Comparison of ENCODE assay signal across 19 mouse cellular contexts in the genomic region with DNA sequence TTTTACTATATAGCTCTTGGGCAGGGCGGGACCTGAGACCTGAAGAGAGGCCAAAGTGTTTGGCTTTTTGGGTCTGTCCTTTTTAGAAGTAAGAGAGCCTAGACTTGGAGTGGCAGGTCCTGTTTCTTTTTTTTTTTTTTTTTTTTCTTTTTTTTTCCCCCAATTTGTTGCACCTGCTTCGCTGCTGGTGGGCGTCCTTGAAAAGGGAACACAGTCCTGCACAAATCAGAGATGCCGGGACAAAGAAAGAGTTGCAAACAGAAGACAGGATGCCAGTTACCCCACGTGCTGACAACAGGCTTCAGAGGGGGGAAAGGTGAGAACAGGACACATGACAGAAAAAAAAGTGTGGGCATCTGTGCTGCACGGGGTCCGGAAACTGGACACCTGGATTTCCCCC. TPM values are rescaled to one million over a fixed set of nuclear protein-coding genes. Genes with fewer than 3 reads are reported as not detected.
DNase-seq lines count a peak whose midpoint lies in the region; ATAC-seq and TF ChIP-seq lines count a peak whose summit lies in the region.
"Had no signal": no experiment of that assay in that cellular context is flagged by ENCODE, and none has a peak within 500 bp of the region (broad histone marks: within the 10 kb centered on the region; RNA-seq: fewer than 3 reads in every experiment).

No protein-coding gene starts in this region.

- H3K36me3 ChIP-seq in heart, embryonic 11.5 days (ENCODE audit: control insufficient read depth, insufficient read depth, low read length): no peaks in the 10 kb centered on the region
- no peaks in the 10 kb centered on the region for H3K36me3 ChIP-seq in limb, embryonic 11.5 days (ENCODE audit: control insufficient read depth, insufficient read depth, low read length)
- no peaks in the 10 kb centered on the region for H3K36me3 ChIP-seq in limb, embryonic 10.5 days
- no peaks in the 10 kb centered on the region for H3K36me3 ChIP-seq in E14TG2a.4 (ENCODE audit: insufficient read depth, low read length)
- H3K36me3 ChIP-seq in embryonic facial prominence, embryonic 14.5 days (ENCODE audit: control insufficient read depth, insufficient read depth, low read length): no peaks in the 10 kb centered on the region
- H3K36me3 ChIP-seq: hindbrain, embryonic 12.5 days had no signal

- no peak for DNase-seq in heart, postnatal 4 days
- DNase-seq in limb, embryonic 11.5 days (ENCODE audit: low spot score): no peak
- DNase-seq in limb, embryonic 10.5 days (ENCODE audit: low spot score): no peak
- DNase-seq in embryonic facial prominence, embryonic 14.5 days (ENCODE audit: low spot score): no peak
- DNase-seq in cerebellum, postnatal 14 days: no peak
- no peak for DNase-seq in cerebellum, postnatal 10 days
- DNase-seq: adrenal gland, postnatal 10 days; cerebellum, adult 9-10 months; forebrain, postnatal 0 days; gastrocnemius, postnatal 14 days; kidney, adult 2 months; lung, postnatal 36 days had no signal

- H3K27me3 ChIP-seq in heart, embryonic 11.5 days (ENCODE audit: control insufficient read depth, insufficient read depth, low read length): peaks cover 64% of the 10 kb centered on the region
- peaks cover 40% of the 10 kb centered on the region for H3K27me3 ChIP-seq in limb, embryonic 11.5 days (ENCODE audit: control insufficient read depth, insufficient read depth, low read length)
- H3K27me3 ChIP-seq in limb, embryonic 10.5 days (ENCODE audit: low read depth, poor library complexity, severe bottlenecking): peaks cover 95% of the 10 kb centered on the region
- H3K27me3 ChIP-seq in E14TG2a.4 (ENCODE audit: insufficient read depth, low read length): peaks cover 76% of the 10 kb centered on the region
- H3K27me3 ChIP-seq in embryonic facial prominence, embryonic 14.5 days (replicated peaks; ENCODE audit: control insufficient read depth, insufficient read depth, low read length): peaks cover 72% of the 10 kb centered on the region

- no peaks in the 10 kb centered on the region for H3K9me3 ChIP-seq in heart, embryonic 11.5 days (replicated peaks; ENCODE audit: control insufficient read depth, low read length)
- H3K9me3 ChIP-seq in limb, embryonic 11.5 days (ENCODE audit: control insufficient read depth, low read length): no peaks in the 10 kb centered on the region
- no peaks in the 10 kb centered on the region for H3K9me3 ChIP-seq in limb, embryonic 10.5 days (replicated peaks)
- no peaks in the 10 kb centered on the region for H3K9me3 ChIP-seq in E14TG2a.4 (ENCODE audit: low read length)
- no peaks in the 10 kb centered on the region for H3K9me3 ChIP-seq in embryonic facial prominence, embryonic 14.5 days (ENCODE audit: control insufficient read depth, low read length)
- H3K9me3 ChIP-seq: hindbrain, embryonic 12.5 days had no signal

- H3K4me1 ChIP-seq in heart, embryonic 11.5 days (ENCODE audit: control insufficient read depth, insufficient read depth, low read length): peaks cover 5% of the 10 kb centered on the region; the same call in 1 of the 2 replicates
- H3K4me1 ChIP-seq in limb, embryonic 11.5 days (ENCODE audit: control insufficient read depth, insufficient read depth, low read length): peaks cover 23% of the 10 kb centered on the region
- peaks cover 53% of the 10 kb centered on the region for H3K4me1 ChIP-seq in limb, embryonic 10.5 days
- H3K4me1 ChIP-seq in E14TG2a.4 (replicated peaks; ENCODE audit: low read depth, low read length): peaks cover 21% of the 10 kb centered on the region
- H3K4me1 ChIP-seq in embryonic facial prominence, embryonic 14.5 days (ENCODE audit: control insufficient read depth, insufficient read depth, low read length): peaks cover 5% of the 10 kb centered on the region; the same call in 1 of the 2 replicates

- no peak overlapping the region for H3K9ac ChIP-seq in heart, embryonic 11.5 days (ENCODE audit: low read depth, low read length)
- no peak overlapping the region for H3K9ac ChIP-seq in limb, embryonic 11.5 days (ENCODE audit: low read length)
- no peak overlapping the region for H3K9ac ChIP-seq in embryonic facial prominence, embryonic 14.5 days (ENCODE audit: low read depth, low read length)
- H3K9ac ChIP-seq: forebrain, postnatal 0 days; liver, embryonic 14.5 days had no signal

- WGBS in heart, embryonic 11.5 days (ENCODE audit: insufficient replicate concordance): 37% methylated on average over 7 of the region's 7 CpGs
- 32% methylated on average over 7 of the region's 7 CpGs for WGBS in limb, embryonic 11.5 days
- 31% methylated on average over 7 of the region's 7 CpGs for WGBS in limb, embryonic 10.5 days
- 38% methylated on average over 7 of the region's 7 CpGs for WGBS in embryonic facial prominence, embryonic 14.5 days

- no peak for TF ChIP-seq CTCF in E14TG2a.4 (conservative IDR thresholded peaks at IDR 0.05; ENCODE audit: low read length)

- H3K4me3 ChIP-seq in heart, embryonic 11.5 days (ENCODE audit: low read depth, low read length): peak overlapping the region; percentile 62
- peak overlapping the region; percentile 44; the same call in 1 of the 2 replicates for H3K4me3 ChIP-seq in limb, embryonic 11.5 days (ENCODE audit: low read depth, low read length)
- no peak overlapping the region for H3K4me3 ChIP-seq in limb, embryonic 10.5 days
- peak overlapping the region; percentile 75; the same call in 1 of the 2 replicates for H3K4me3 ChIP-seq in E14TG2a.4 (replicated peaks; ENCODE audit: low read length)
- peak overlapping the region; percentile 59; the same call in 1 of the 2 replicates for H3K4me3 ChIP-seq in embryonic facial prominence, embryonic 14.5 days (ENCODE audit: low read depth, low read length)

- ATAC-seq in heart, embryonic 11.5 days (replicated peaks; ENCODE audit: insufficient number of reproducible peaks, low FRiP score, low TSS enrichment): no peak
- ATAC-seq in limb, embryonic 11.5 days (ENCODE audit: insufficient number of reproducible peaks, low FRiP score, low TSS enrichment, low read depth): no peak
- ATAC-seq in embryonic facial prominence, embryonic 14.5 days (ENCODE audit: low read depth): no peak

- H3K27ac ChIP-seq in heart, embryonic 11.5 days (ENCODE audit: low read depth, low read length): no peak overlapping the region
- no peak overlapping the region for H3K27ac ChIP-seq in limb, embryonic 11.5 days (replicated peaks; ENCODE audit: low read depth, low read length)
- no peak overlapping the region for H3K27ac ChIP-seq in limb, embryonic 10.5 days
- no peak overlapping the region for H3K27ac ChIP-seq in embryonic facial prominence, embryonic 14.5 days (replicated peaks; ENCODE audit: low read depth, low read length)
- H3K27ac ChIP-seq: hindbrain, embryonic 12.5 days; layer of hippocampus, adult 2 months; liver, embryonic 14.5 days had no signal

- peak overlapping the region; percentile 91; the same call in 1 of the 2 replicates for H3K4me2 ChIP-seq in heart, embryonic 11.5 days
- H3K4me2 ChIP-seq in limb, embryonic 11.5 days (ENCODE audit: low read depth, severe bottlenecking): peak overlapping the region; percentile 70; the same call in 1 of the 2 replicates
- H3K4me2 ChIP-seq in embryonic facial prominence, embryonic 14.5 days (ENCODE audit: low read depth, low read length): peak overlapping the region; percentile 95

RNA-seq across cellular contexts. Expression of gene Bnc1, which starts 1.0 kb away (rescaled TPM):
- 8.5 and 8.6 TPM in 2 replicates for polyA plus RNA-seq in heart, embryonic 11.5 days (2014; fragmentation: Nextera tagmentation; extraction: Ambion mirVana)
- total RNA-seq in heart, postnatal 4 days (2021): 1 to 10 TPM; 3.1 to 3.7 TPM
- 2.9 and 3.4 TPM in 2 replicates for polyA plus RNA-seq in limb, embryonic 11.5 days (2014; fragmentation: Nextera tagmentation; extraction: Ambion mirVana)
- polyA plus RNA-seq in limb, embryonic 10.5 days (2016; fragmentation: Nextera tagmentation; extraction: Ambion mirVana): 3.0 and 4.0 TPM in 2 replicates
- polyA plus RNA-seq in embryonic facial prominence, embryonic 14.5 days (2014; fragmentation: Nextera tagmentation; extraction: Ambion mirVana): 2.1 and 2.9 TPM in 2 replicates
- total RNA-seq: forebrain, postnatal 0 days; gastrocnemius, postnatal 14 days; MEL had no signal
- polyA plus RNA-seq: forebrain, postnatal 0 days had no signal

RNA-seq across cellular contexts. Expression of gene Hdgfl3, which starts 58.9 kb away (rescaled TPM):
- 11.0 and 11.9 TPM in 2 replicates for polyA plus RNA-seq in heart, embryonic 11.5 days (2014; fragmentation: Nextera tagmentation; extraction: Ambion mirVana)
- total RNA-seq in heart, postnatal 4 days (2021): 10 to 100 TPM; 17.6 to 20.2 TPM
- polyA plus RNA-seq in limb, embryonic 11.5 days (2014; fragmentation: Nextera tagmentation; extraction: Ambion mirVana): 34.4 and 34.7 TPM in 2 replicates
- 24.2 and 29.8 TPM in 2 replicates for polyA plus RNA-seq in limb, embryonic 10.5 days (2016; fragmentation: Nextera tagmentation; extraction: Ambion mirVana)
- polyA plus RNA-seq in embryonic facial prominence, embryonic 14.5 days (2014; fragmentation: Nextera tagmentation; extraction: Ambion mirVana): 17.0 and 18.7 TPM in 2 replicates
- total RNA-seq: MEL had no signal
- polyA plus RNA-seq: C2C12 had no signal
